Mouse (Mus musculus): ENCODE data around the gene Olfr1512.
"Not testable (repeated sequence)": the region's sequence is repeated elsewhere in the genome, so short reads cannot be mapped to it uniquely, and the experiment has no call there.

DNA sequence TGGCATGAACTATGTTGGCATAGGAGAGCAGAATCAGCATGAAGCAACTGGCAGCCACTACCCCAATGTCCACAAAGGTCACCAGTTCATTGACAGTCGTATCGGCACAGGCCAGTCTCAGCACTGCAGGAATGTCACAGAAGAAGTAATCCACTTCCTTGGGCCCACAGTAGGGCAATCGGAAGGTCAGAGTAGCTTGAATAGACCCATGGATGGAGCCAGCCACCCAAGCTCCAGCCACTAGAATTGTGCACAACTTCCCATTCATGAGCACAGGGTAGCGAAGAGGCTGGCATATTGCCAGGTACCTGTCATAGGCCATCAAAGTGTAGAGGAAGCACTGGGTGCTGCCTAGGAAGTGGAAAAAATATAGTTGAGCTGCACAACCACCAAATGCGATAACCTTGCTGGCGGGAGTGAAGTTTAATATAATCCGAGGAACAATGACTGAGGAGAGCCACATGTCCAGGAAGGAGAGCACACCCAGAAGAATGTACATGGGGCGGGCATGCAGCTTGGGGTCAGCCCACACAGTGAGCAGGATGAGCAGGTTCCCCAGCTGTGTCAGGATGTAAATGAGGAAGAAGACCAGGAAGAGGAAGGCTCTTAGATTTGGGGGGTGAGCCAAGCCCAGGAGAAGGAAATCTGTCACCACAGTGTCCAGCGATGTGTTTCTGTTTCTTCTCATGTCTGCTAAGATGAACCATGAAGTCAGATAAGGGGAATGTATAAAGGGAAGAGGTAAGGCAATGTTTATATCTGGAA lies 11.3 kb upstream of the Olfr1512 start:
- TF ChIP-seq CTCF (IDR thresholded peaks at IDR 0.05; ENCODE audit: borderline replicate concordance, insufficient read depth, low read length); POLR2A (IDR thresholded peaks at IDR 0.05; ENCODE audit: low read depth, low read length): not testable (repeated sequence)
